ENCODE assay signal across 17 mouse cellular contexts in the genomic region with DNA sequence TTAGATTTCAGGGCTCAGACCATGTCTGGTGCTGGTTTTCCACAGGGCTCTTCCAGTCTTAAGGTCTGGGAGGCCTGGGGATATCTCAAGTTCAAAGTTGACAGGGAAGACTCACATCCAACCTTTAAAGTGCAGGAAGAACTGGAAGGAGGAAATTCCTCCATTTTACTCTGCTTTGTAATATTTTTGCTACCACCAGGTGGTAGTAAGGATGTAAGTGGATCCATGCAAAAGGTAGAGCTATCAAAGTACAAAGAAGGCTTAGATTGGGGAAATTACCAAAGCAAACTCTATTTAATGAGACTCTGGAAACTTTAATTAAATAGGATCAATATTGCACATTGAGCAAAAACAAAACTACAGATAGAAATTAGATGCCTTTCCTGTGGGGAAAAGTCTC.
DNase-seq lines count a peak whose midpoint lies in the region; ATAC-seq and TF ChIP-seq lines count a peak whose summit lies in the region.
"Had no signal": no experiment of that assay in that cellular context is flagged by ENCODE, and none has a peak within 500 bp of the region (broad histone marks: within the 10 kb centered on the region; RNA-seq: fewer than 3 reads in every experiment).

No protein-coding gene starts in this region.

- no peaks in the 10 kb centered on the region for H3K27me3 ChIP-seq in intestine, postnatal 0 days (replicated peaks; ENCODE audit: control insufficient read depth, insufficient read depth, low read length)
- H3K27me3 ChIP-seq in intestine, embryonic 15.5 days (replicated peaks), result no peaks in the 10 kb centered on the region
- H3K27me3 ChIP-seq in lung, embryonic 14.5 days (ENCODE audit: insufficient read depth, low read length), result no peaks in the 10 kb centered on the region
- no peaks in the 10 kb centered on the region for H3K27me3 ChIP-seq in stomach, postnatal 0 days (ENCODE audit: control insufficient read depth, insufficient read depth, low read length)
- H3K27me3 ChIP-seq: embryonic facial prominence, embryonic 12.5 days; megakaryocyte, embryonic 14.5 days; neural tube, embryonic 12.5 days; stomach, embryonic 15.5 days had no signal

- H3K9ac ChIP-seq in intestine, postnatal 0 days (ENCODE audit: low read depth, low read length), result no peak overlapping the region
- H3K9ac ChIP-seq in intestine, embryonic 15.5 days, result no peak overlapping the region
- no peak overlapping the region for H3K9ac ChIP-seq in lung, embryonic 14.5 days
- no peak overlapping the region for H3K9ac ChIP-seq in stomach, postnatal 0 days (ENCODE audit: low read length)
- H3K9ac ChIP-seq: embryonic facial prominence, embryonic 12.5 days; neural tube, embryonic 12.5 days; stomach, embryonic 15.5 days had no signal

- no peaks in the 10 kb centered on the region for H3K4me1 ChIP-seq in intestine, postnatal 0 days (replicated peaks; ENCODE audit: control insufficient read depth, insufficient read depth, low read length)
- no peaks in the 10 kb centered on the region for H3K4me1 ChIP-seq in intestine, embryonic 15.5 days (replicated peaks)
- no peaks in the 10 kb centered on the region for H3K4me1 ChIP-seq in lung, embryonic 14.5 days (ENCODE audit: insufficient read depth)
- no peaks in the 10 kb centered on the region for H3K4me1 ChIP-seq in stomach, postnatal 0 days (replicated peaks; ENCODE audit: control insufficient read depth, insufficient read depth)
- H3K4me1 ChIP-seq: embryonic facial prominence, embryonic 12.5 days; megakaryocyte, embryonic 14.5 days; neural tube, embryonic 12.5 days; stomach, embryonic 15.5 days had no signal

- ATAC-seq in intestine, postnatal 0 days, result no peak
- no peak for ATAC-seq in intestine, embryonic 15.5 days
- ATAC-seq in lung, embryonic 14.5 days (ENCODE audit: insufficient read depth), result no peak
- ATAC-seq in stomach, postnatal 0 days (ENCODE audit: low FRiP score, low TSS enrichment), result no peak

- no peak overlapping the region for H3K4me2 ChIP-seq in intestine, postnatal 0 days (replicated peaks; ENCODE audit: low read depth)
- no peak overlapping the region for H3K4me2 ChIP-seq in intestine, embryonic 15.5 days (replicated peaks)
- H3K4me2 ChIP-seq in lung, embryonic 14.5 days, result no peak overlapping the region
- no peak overlapping the region for H3K4me2 ChIP-seq in stomach, postnatal 0 days (replicated peaks; ENCODE audit: low read depth)
- H3K4me2 ChIP-seq: embryonic facial prominence, embryonic 12.5 days; neural tube, embryonic 12.5 days; stomach, embryonic 15.5 days had no signal

- peak; percentile 5 for DNase-seq in embryo, embryonic 10.5 days (ENCODE audit: low spot score)
- DNase-seq in embryo, embryonic 10 days (ENCODE audit: low spot score), result no peak
- peak; percentile 8 for DNase-seq in lung, embryonic 14.5 days
- no peak for DNase-seq in lung, postnatal 14 days
- no peak for DNase-seq in stomach, postnatal 0 days (ENCODE audit: low spot score)
- no peak for DNase-seq in right cerebral cortex, postnatal 4 days
- DNase-seq: adrenal gland, postnatal 36 days; cerebellum, adult 9-11 months; gastrocnemius, postnatal 10 days; kidney, postnatal 14 days; liver had no signal

- H3K36me3 ChIP-seq in intestine, postnatal 0 days (ENCODE audit: control insufficient read depth, insufficient read depth), result no peaks in the 10 kb centered on the region
- H3K36me3 ChIP-seq in intestine, embryonic 15.5 days, result no peaks in the 10 kb centered on the region
- H3K36me3 ChIP-seq in lung, embryonic 14.5 days (ENCODE audit: insufficient read depth), result no peaks in the 10 kb centered on the region
- H3K36me3 ChIP-seq in stomach, postnatal 0 days (ENCODE audit: control insufficient read depth, insufficient read depth, low read length), result no peaks in the 10 kb centered on the region
- H3K36me3 ChIP-seq: embryonic facial prominence, embryonic 12.5 days; neural tube, embryonic 12.5 days; stomach, embryonic 15.5 days had no signal

- TF ChIP-seq EP300 in stomach, postnatal 0 days (optimal IDR thresholded peaks at IDR 0.05), result no peak

- H3K27ac ChIP-seq in intestine, postnatal 0 days (ENCODE audit: low read depth, low read length), result no peak overlapping the region
- H3K27ac ChIP-seq in intestine, embryonic 15.5 days, result no peak overlapping the region
- H3K27ac ChIP-seq in lung, embryonic 14.5 days (ENCODE audit: low read depth), result no peak overlapping the region
- H3K27ac ChIP-seq in stomach, postnatal 0 days (replicated peaks), result no peak overlapping the region
- H3K27ac ChIP-seq: embryonic facial prominence, embryonic 12.5 days; neural tube, embryonic 12.5 days; stomach, embryonic 15.5 days had no signal

- no peaks in the 10 kb centered on the region for H3K9me3 ChIP-seq in intestine, postnatal 0 days (ENCODE audit: control insufficient read depth)
- no peaks in the 10 kb centered on the region for H3K9me3 ChIP-seq in intestine, embryonic 15.5 days
- H3K9me3 ChIP-seq in lung, embryonic 14.5 days (ENCODE audit: low read depth, low read length), result no peaks in the 10 kb centered on the region
- no peaks in the 10 kb centered on the region for H3K9me3 ChIP-seq in stomach, postnatal 0 days (ENCODE audit: control insufficient read depth, low read length)
- H3K9me3 ChIP-seq: embryonic facial prominence, embryonic 12.5 days; neural tube, embryonic 12.5 days; stomach, embryonic 15.5 days had no signal

- TF ChIP-seq CTCF in intestine, postnatal 0 days (IDR thresholded peaks at IDR 0.05; ENCODE audit: low read depth), result peak; percentile 59
- TF ChIP-seq CTCF in lung, embryonic 14.5 days (IDR thresholded peaks at IDR 0.05; ENCODE audit: low read depth), result peak; percentile 35
- TF ChIP-seq CTCF in stomach, postnatal 0 days (IDR thresholded peaks at IDR 0.05; ENCODE audit: low read depth), result peak; percentile 60

- H3K4me3 ChIP-seq in intestine, postnatal 0 days (ENCODE audit: low read depth, low read length), result no peak overlapping the region
- H3K4me3 ChIP-seq in intestine, embryonic 15.5 days (replicated peaks), result no peak overlapping the region
- H3K4me3 ChIP-seq in lung, embryonic 14.5 days (ENCODE audit: low read depth, low read length), result no peak overlapping the region
- no peak overlapping the region for H3K4me3 ChIP-seq in stomach, postnatal 0 days (ENCODE audit: low read depth, low read length)
- H3K4me3 ChIP-seq: embryonic facial prominence, embryonic 12.5 days; megakaryocyte, embryonic 14.5 days; neural tube, embryonic 12.5 days; stomach, embryonic 15.5 days had no signal

Comparison
In these comparisons a context has a peak if more than half of its experiments do, and no peak if none do; other contexts are left out.
1. DNase-seq: peak in embryo, embryonic 10.5 days (single experiment) and lung, embryonic 14.5 days (single experiment); none in embryo, embryonic 10 days (single experiment), lung, postnatal 14 days (single experiment), stomach, postnatal 0 days (single experiment) and right cerebral cortex, postnatal 4 days (single experiment).
2. Peak in every context shown above with its lines, with median percentiles within 50 percentile points of each other: CTCF ChIP-seq.